Mouse (Mus musculus) bone marrow macrophage, adult 2 months (primary cell): ENCODE measurements around the gene Adgrl1.
A peak's percentile ranks its signal among the peaks of the same experiment; 100 is the strongest.

ENCODE experiments used
- CTCF ChIP-seq: IDR thresholded peaks from 2 replicates; pipeline ENCODE4 v1.5.1; 2012; ENCODE audit warnings: low read depth, mild to moderate bottlenecking, low read length, moderate library complexity
- POLR2A ChIP-seq: IDR thresholded peaks from 2 replicates; pipeline ENCODE4 v1.6.1; 2012; ENCODE audit warnings: mild to moderate bottlenecking, low read depth, low read length, borderline replicate concordance

DNA sequence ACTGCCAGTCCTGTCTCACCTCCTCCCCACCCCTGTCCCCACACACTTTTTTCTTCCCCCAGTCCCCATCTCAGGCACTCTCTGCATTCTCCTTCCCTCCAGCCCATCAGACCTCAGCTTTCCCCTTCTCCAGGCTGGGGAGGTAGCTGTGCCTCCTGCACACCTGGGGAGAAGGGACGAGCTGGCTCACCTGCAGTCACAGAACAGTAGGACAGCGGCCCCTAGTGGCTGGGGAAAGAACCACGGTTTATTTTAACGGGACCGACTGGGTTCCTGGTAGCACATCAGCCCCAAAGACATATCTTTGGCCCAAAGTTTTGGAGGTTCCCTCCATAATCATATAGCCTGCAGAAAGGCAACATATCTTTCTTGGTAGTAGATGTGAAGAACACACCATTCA lies 6.0 kb upstream of the Adgrl1 start:
- peak; percentile 96 for TF ChIP-seq CTCF
- TF ChIP-seq POLR2A, result no peak
